Mouse (Mus musculus) macrophage (primary cell): ENCODE measurements around the gene Kirrel3. TPM values are rescaled to one million over a fixed set of nuclear protein-coding genes. Genes with fewer than 3 reads are reported as not detected.

ENCODE experiments used
- H3K27ac ChIP-seq: fragments of 350-480 bp; formaldehyde crosslinking; 2 replicates; pipeline ENCODE4 v1.9.0; 2021
- H3K36me3 ChIP-seq: fragments of 350-480 bp; formaldehyde crosslinking; 2 replicates; pipeline ENCODE4 v1.9.0; 2021; ENCODE audit errors: inconsistent target
- H3K4me3 ChIP-seq: fragments of 350-480 bp; formaldehyde crosslinking; 2 replicates; pipeline ENCODE4 v1.9.0; 2021; ENCODE audit errors: inconsistent target
- H3K79me2 ChIP-seq: fragments of 350-480 bp; formaldehyde crosslinking; 2 replicates; pipeline ENCODE4 v1.9.0; 2021; ENCODE audit errors: inconsistent target
- WGBS: methylation state at CpG from one replicate; pipeline ENCODE4 v1.1.7; 2026; ENCODE audit warnings: inconsistent platforms; ENCODE audit not compliant: missing documents; 5-methylcytosine and 5-hydroxymethylcytosine counted together
- polyA plus RNA-seq: library from polyadenylated mRNA; stranded (reverse); fragments of 250-400 nt; gene quantifications from 3 replicates; pipeline ENCODE4 v1.2.4, GENCODE M21; 2018; ENCODE audit warnings: inconsistent platforms

The Kirrel3 gene
- polyA plus RNA-seq, 1 experiment from 2014 or later, result not detected

DNA sequence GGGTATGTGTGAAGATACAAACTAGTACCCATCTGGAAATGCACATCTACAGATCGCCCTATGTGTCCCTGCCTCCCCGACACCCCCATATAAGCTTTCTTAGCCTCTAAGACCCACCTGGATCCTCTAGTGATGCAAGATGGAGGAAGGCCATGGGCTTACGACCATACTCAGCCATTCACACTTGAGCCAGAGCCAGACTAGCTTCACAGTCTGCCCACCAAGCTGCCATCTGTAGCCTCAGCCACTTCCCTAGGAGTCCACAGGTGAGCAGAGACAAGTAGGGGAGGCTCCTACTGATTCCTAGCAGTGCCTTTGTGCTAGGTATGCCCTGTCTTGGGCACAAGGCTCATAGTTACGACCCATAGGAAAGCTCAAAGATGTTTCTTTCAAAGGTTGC is 476.6 kb downstream of the Kirrel3 start:
- H3K36me3 ChIP-seq, result no peaks in the 10 kb centered on the region
- no peaks in the 10 kb centered on the region for H3K79me2 ChIP-seq
- no peak overlapping the region for H3K4me3 ChIP-seq
- WGBS, result 84% methylated on average over 4 of the region's 4 CpGs
- H3K27ac ChIP-seq, result no peak overlapping the region

DNA sequence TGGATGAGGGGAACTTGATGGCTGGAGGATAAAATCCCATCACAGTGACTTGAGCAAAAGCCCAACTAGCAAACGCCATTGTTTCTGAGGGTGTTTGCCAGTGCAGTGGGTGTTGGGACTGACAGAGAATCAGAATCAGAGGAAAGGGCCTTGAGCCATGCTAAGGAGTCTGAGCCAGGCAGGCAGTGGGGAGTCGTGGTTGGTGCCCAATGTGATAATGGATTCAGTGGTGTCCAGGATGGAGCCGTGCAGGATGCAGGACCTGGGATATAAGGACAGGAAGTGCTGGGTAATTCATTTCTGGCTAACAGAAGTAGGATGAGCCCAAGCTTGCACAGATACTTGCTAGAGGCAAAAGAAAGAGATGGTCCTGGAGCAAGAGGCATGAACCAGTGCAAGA is 477.9 kb downstream of the Kirrel3 start:
- Histone ChIP-seq H3K36me3 (no peaks in the 10 kb centered on the region), H3K27ac (no peak overlapping the region), H3K79me2 (no peaks in the 10 kb centered on the region), H3K4me3 (no peak overlapping the region)
- 78% methylated on average over 3 of the region's 3 CpGs for WGBS

DNA sequence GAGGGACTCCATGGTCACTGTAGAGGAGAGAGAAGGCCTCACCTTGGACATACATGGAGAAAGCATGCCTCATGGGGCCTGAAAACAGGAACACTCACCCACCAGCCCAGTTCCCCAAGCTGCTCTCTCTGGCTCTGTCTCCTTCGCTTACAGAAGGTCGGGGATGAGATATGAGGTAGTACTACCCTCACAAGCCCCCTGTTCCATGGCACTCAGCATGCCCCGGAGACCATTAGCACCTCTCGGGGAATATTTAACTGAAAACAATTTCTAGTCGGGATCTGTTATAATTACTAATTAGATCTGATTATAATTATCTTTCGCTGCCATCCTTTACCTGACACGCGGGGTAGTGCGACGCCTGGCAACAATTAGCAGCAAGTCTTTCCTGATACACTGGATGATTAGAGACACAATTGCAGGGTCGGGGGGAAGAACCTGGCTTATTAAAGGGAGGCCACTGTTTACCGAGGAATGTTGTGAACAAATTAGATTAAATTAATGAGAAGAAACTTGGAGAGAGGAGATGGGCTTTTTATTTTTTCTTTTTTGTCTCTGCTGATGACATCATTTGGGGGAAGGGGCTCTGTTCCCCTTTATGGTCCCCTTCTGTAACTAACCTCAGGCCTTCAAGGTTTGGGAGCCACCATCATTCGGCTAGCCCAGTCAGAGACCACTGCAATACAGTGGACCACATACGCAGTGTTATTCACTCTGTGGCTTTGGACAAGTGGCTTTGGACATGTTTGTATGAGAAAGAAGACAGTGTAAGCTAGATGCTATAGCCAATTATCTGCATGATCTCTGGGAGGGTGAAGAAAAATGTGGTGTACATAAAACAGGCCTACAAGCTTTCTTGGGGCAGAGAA is 478.7 kb downstream of the Kirrel3 start:
- Histone ChIP-seq H3K79me2 (no peaks in the 10 kb centered on the region), H3K4me3 (no peak overlapping the region), H3K27ac (no peak overlapping the region), H3K36me3 (no peaks in the 10 kb centered on the region)
- 96% methylated on average over 14 of the region's 14 CpGs for WGBS

DNA sequence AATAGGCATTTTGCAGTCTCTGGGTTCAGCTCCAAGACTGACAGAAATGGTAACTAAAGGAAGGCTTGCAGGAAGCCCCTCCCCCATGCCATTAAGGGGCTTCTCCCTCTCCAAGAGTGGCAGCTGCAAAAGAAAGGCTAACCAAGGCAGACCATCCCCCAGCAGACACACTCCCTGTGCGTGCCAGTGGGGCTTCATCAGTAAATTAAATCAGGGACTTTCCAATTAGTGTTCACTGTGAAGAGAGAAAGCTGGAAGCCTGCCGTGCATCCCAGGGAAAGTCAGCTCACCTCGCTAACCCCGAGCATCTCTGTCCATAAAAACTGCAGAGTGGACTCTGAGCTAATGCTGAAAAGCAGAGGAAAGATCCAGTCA is 479.3 kb downstream of the Kirrel3 start:
- 76% methylated on average over 4 of the region's 4 CpGs for WGBS
- Histone ChIP-seq H3K79me2 (no peaks in the 10 kb centered on the region), H3K4me3 (no peak overlapping the region), H3K36me3 (no peaks in the 10 kb centered on the region), H3K27ac (no peak overlapping the region)

DNA sequence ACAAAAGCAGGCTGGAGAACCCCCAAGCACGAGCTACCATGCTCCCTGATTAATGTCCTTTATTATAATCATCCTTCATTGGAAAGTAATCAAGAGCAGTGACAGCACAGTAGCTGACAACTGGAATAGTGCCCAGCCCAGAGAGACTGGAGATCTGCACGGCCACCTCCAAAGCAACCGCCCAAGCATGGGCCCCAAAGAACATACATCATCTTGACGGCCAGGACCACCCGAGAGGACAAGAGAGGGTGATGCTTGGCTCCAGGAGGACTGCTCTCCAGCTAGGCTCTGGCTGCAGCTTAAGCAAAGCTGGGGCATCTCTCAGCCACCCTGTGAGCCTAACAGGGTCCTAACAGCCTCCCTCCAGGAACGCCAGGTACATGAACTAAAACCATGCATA is 482.1 kb downstream of the Kirrel3 start:
- Histone ChIP-seq H3K36me3 (no peaks in the 10 kb centered on the region), H3K4me3 (no peak overlapping the region)
- 71% methylated on average over 6 of the region's 6 CpGs for WGBS

DNA sequence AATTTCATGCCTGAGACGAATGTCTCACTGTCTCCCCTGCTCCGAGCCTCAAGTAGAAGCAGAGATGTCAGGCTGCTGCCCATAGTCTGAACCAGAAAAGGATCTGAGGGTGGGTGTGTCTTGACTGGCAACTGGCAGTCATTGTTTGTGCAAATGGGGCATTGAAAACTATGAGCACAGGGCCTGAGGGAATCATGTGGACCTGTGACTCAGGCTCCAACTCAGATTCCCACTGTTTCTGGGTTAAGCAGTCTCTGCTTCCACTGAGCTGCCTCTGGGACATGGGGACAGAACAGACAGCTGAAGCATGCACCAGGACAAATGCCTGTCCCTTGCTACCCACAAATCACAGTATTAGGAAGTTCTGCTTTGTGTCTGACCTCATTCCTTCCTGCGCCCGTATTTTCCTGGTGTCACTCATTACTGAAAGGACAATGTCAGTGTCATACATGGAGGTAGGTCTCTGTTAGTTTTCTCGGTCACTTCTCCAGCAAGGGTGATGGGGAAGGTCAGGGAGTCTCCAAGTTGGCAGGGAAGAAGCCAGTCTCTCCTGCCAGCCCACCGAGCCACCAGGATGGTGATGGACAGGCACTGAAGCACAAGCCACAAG is 484.3 kb downstream of the Kirrel3 start:
- Histone ChIP-seq H3K36me3 (no peaks in the 10 kb centered on the region), H3K79me2 (no peaks in the 10 kb centered on the region), H3K27ac (no peak overlapping the region), H3K4me3 (no peak overlapping the region)
- WGBS, result 69% methylated on average over 6 of the region's 6 CpGs

More for the DNA sequence above, 482.1 kb downstream of the Kirrel3 start:
- H3K27ac ChIP-seq, result no peak overlapping the region
- no peaks in the 10 kb centered on the region for H3K79me2 ChIP-seq

DNA sequence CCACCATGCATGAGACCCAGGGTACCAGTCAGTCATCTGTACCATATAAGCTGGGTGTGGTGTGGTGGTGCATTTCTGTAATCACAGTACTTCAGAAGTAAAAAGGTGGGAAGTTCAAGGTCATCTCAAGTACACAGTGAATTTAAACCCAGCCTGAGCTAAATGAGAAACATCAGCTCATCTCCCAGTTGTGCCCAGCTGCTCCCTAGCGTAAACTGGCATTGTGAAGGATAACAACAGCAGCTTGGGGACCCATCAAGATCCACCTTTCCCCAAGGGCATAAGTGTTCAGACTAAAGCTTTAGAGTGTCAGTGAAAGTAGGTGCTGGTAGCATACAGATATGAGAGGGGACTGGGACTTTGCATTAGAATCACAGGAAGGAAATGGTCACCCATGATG is 488.6 kb downstream of the Kirrel3 start:
- Histone ChIP-seq H3K4me3 (no peak overlapping the region), H3K36me3 (no peaks in the 10 kb centered on the region), H3K79me2 (no peaks in the 10 kb centered on the region), H3K27ac (no peak overlapping the region)
- WGBS, result 92% methylated on average over 1 of the region's 1 CpGs

DNA sequence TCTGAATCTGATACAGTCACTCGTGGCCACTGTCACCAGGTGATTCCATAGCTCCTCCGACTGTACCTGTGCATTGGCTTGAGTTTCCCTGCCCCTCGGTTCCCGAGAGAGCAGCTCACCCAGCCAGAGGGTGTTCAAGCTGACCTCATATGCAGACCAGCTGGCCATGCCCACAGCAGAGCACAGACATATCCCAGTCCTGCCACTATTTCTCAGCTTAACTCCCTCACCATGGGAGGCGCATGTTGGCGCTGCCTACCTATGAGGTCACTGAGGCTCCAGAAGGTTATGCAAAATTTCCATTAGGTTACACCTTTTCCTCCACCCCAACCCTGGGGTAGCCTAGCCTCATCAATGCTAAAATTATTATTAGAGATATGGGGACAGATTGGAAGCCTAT is 489.6 kb downstream of the Kirrel3 start:
- H3K79me2 ChIP-seq, result no peaks in the 10 kb centered on the region
- H3K4me3 ChIP-seq, result no peak overlapping the region
- no peaks in the 10 kb centered on the region for H3K36me3 ChIP-seq
- WGBS, result 93% methylated on average over 6 of the region's 6 CpGs
- no peak overlapping the region for H3K27ac ChIP-seq

DNA sequence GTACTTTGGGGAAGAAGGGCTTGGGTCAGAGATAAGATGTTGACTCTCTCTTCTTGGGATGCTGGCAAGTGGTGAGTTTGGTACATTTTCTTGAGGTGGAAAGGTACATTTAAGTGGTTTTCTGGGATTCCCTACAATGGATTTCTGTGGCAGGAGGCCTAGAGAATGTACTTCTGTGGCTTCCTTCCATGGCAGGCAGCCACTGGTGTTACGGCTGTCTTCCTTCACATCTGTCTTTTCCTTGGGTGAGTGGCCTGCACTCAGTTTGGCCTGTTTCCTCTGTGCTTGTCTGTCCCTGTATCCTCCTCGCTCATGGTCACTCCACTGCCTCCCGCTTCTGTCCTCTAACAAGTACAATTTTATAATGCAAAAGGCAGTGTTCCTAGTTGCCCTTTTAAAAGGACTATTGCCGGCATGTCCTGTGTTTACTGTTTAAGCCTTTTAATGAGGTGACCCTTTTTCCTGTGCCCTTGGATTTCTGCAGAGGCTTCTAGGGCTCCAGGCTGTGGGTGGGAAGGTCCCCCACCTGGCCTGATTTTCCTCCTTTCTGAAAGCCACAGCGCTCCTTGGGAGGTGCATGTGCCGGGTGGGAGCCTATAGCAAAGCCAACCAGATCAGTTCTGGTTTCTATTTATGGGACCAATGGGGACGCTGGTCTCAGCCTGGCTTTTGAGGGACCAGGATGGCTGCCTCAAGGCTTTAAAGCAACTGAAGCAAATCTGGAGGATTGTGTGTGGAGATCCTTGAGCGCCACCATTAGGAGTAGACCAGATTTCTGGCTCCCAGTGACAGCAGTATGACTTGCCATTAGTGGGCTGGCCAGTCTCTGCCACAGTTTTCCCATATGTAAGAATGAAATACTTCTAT is 491.1 kb downstream of the Kirrel3 start:
- WGBS, result 75% methylated on average over 8 of the region's 8 CpGs
- Histone ChIP-seq H3K27ac (no peak overlapping the region), H3K36me3 (no peaks in the 10 kb centered on the region), H3K4me3 (no peak overlapping the region), H3K79me2 (no peaks in the 10 kb centered on the region)

DNA sequence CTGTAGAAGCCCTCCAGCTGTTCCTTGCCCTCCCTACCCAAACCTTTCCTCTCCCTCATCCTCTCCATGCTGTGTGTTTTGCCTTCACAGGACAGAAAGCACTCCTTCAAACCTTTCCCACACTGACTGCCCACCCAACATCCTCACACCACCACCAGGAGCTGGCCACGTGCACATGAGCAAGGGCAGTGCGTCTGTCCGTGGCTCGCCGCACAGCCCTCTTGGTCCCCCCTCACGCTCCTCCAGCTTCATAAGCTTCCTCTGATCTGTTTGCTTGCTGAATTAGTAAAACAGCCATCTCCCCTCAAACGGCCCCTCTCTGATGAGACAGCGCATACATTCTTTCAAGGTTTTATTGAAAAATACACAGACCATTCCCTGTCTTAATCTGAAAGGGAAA is 492.0 kb downstream of the Kirrel3 start:
- WGBS, result 83% methylated on average over 8 of the region's 8 CpGs
- Histone ChIP-seq H3K27ac (no peak overlapping the region), H3K4me3 (no peak overlapping the region), H3K79me2 (no peaks in the 10 kb centered on the region), H3K36me3 (no peaks in the 10 kb centered on the region)

DNA sequence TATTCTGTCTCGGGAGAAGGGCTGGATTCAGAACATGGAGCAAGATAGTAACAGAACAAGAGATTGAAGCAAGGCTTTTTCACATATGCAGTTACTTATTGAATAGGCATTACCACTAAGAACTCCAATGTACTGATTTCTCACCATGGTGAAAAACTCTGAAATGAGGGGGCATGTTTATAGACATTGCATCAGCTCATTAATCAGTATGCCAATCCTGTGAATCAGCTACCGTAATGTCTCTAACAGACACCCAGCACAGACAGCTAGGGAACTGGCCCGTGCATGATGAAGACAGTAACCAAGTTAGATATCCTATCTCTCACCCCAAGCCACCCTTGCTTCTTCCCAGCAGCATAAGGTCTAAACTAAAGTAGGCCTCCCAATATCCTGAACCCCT is 492.5 kb downstream of the Kirrel3 start:
- 91% methylated on average over 3 of the region's 3 CpGs for WGBS

DNA sequence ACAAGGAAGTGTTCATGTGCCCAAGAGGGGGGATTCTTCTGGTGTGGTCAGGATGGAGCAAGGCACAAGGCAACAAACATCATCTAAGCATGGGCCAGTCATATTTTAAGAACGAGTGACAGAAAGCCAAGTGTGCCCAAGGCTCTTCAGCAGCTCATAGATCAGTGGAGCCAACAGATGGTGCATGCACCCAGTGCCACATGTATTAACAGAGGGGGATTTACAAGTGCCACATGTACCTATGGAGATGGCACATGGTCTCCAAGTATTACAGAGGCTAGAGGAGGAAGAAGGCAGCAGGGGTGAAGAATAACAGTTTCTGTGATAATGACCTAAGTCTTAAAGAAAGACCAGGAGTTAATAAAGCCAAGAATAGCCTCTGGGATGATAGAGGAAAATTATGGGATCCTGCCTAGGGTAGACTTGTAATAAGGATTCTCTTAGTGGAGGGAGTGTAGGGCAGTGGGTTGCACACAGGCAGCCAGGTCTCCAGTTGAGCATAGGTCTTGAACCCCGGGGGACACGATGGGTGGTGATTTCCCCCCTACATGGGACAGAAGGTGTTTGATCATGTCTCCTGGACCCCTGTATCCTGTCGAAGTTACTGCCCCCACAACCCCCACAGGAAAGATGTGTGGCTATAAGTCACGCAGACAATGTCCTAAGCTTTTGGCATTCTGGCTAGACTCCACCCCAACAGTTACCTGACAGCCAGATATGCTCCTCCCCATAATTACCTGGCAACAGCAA is 495.0 kb downstream of the Kirrel3 start:
- H3K36me3 ChIP-seq, result no peaks in the 10 kb centered on the region
- H3K79me2 ChIP-seq, result no peaks in the 10 kb centered on the region
- no peak overlapping the region for H3K4me3 ChIP-seq
- WGBS, result 93% methylated on average over 5 of the region's 5 CpGs
- H3K27ac ChIP-seq, result no peak overlapping the region

More for the DNA sequence above, 492.5 kb downstream of the Kirrel3 start:
- Histone ChIP-seq H3K27ac (no peak overlapping the region), H3K4me3 (no peak overlapping the region), H3K36me3 (no peaks in the 10 kb centered on the region), H3K79me2 (no peaks in the 10 kb centered on the region)

DNA sequence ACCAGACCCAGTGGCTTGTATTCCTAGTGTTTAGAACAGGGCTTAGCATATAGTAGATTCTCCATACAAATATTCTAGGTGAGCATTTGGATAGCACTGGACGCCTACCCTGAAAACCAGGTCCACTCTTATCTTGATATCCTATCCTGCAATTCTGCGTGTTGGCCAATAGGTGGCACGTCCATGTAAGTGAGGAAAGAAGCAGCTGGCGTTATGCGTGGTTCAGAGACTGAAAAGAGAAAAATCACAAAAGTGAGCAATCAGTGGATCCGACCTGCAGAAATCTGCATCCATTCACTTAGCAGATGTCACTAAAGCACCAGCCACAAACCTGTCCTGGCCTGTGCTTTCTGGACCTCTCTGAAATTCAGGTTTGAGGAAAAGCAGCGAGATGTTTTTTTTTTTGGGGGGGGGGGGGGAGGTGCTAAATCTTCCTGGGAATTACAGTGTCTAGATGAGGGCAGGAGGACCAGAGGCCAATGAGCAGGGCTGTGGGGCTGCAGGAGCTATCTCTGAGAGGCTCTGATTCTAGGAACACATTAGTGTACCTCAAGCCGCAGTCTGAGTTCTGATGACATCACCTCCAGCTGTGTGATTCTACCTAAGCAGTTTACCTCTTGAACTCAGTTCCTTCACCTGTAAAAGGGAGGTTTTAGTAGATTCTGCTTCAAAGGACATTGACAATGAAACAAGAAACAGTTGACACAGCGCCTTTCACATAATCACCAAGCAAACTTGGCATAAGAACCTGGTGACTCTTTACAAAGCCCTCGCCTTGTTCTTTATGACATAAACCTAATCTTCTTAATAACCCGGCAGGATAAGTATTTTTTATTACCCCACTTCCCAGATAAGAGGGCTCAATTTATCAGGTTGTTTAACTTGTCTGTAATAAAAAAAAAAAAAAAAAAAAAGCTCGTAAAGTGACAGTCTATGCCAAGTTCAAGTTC is 498.1 kb downstream of the Kirrel3 start:
- Histone ChIP-seq H3K27ac (no peak overlapping the region), H3K36me3 (no peaks in the 10 kb centered on the region), H3K4me3 (no peak overlapping the region), H3K79me2 (no peaks in the 10 kb centered on the region)
- WGBS, result 43% methylated on average over 12 of the region's 12 CpGs
